Mouse (Mus musculus): ENCODE data around the gene Gpr107.

DNA sequence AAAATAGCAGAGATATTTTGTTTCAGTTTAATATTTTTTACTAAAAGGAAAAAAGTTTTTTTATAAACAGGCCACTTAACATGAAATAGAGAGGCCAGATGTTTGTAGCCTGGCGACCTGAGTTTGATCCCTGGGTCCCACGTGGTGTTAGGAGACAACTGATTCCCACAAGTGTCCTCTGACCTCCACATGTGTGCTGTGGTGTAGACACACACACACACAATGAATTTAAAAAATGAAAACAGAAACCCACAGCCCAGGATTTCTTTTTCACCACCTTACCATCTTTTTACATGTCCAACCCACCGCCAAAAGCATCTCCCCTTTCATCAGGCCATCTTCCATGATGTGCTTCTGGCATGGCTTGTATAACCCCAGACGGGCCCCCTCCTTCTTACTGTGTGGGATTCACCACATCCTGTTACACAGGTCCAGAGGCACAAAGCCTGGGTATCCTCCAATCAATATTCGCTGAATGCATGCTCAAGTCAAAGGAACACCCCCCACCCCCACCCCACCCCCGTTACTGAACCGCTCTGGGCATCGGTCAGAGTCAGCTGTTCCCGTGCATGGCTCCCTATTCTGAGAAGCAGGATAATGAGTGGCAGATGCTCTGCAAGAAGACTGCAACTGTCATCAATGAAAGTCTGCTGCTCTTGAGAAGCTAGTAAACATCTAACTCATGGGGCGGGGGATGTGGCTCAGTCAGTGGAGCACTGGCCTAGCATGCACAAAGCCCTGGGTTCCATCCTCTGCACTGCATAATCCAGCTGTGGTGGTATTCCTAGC, 36.0 kb upstream of the Gpr107 start:
- no peak for TF ChIP-seq CTCF (IDR thresholded peaks at IDR 0.05; ENCODE audit: control insufficient read depth, insufficient read depth, insufficient replicate concordance, low read depth, low read length)
- no peak for TF ChIP-seq POLR2A (IDR thresholded peaks at IDR 0.05; ENCODE audit: control insufficient read depth, low read depth, low read length)
